Mouse (Mus musculus) CD4-positive, CD25-positive, alpha-beta regulatory T cell, adult 9 weeks (primary cell): ENCODE results near the gene Vmn1r47. TPM values are rescaled to one million over a fixed set of nuclear protein-coding genes. Genes with fewer than 3 reads are reported as not detected.

ENCODE experiments used
- polyA plus RNA-seq: library from polyadenylated mRNA; unstranded; fragments of 100-300 nt; shearing (Covaris generic); gene quantifications from one replicate; pipeline ENCODE4 v1.2.1, GENCODE M21; 2017

The Vmn1r47 gene
- not detected for polyA plus RNA-seq

GRCm38 (mm10) chr6:90015847-90016246, at the start of gene Vmn1r47:
Gene Vmn1r47 (plus strand): TSS chr6:90016147.

GRCm38 (mm10) chr6:89969013-89969412, 46.9 kb upstream of the Vmn1r47 start, which contains the start of gene Vmn1r46:
Gene Vmn1r46 (plus strand): TSS chr6:89969313.

GRCm38 (mm10) chr6:90036741-90037140, 20.8 kb downstream of the Vmn1r47 start, which contains the start of gene Vmn1r48:
Gene Vmn1r48 (minus strand): TSS chr6:90036841.

Other genes starting within 250 kb of the Vmn1r47 start
- gene Vmn1r42, start 139.7 kb upstream of the Vmn1r47 start, polyA plus RNA-seq: not detected
- gene Vmn1r43, start 139.7 kb upstream of the Vmn1r47 start, polyA plus RNA-seq: 0.17 TPM
- gene Vmn1r44, start 132.5 kb upstream of the Vmn1r47 start, polyA plus RNA-seq: not detected
- gene Vmn1r45, start 75.5 kb upstream of the Vmn1r47 start, polyA plus RNA-seq: not detected
- 0.02 TPM for gene Vmn1r46, start 46.8 kb upstream of the Vmn1r47 start, polyA plus RNA-seq
- not detected for gene Vmn1r48, start 20.7 kb downstream of the Vmn1r47 start, polyA plus RNA-seq
- 0.04 TPM for gene Vmn1r49, start 62.4 kb downstream of the Vmn1r47 start, polyA plus RNA-seq
- not detected for gene Vmn1r50, start 85.3 kb downstream of the Vmn1r47 start, polyA plus RNA-seq
- not detected for gene Vmn1r51, start 106.4 kb downstream of the Vmn1r47 start, polyA plus RNA-seq
- not detected for gene Vmn1r52, start 158.7 kb downstream of the Vmn1r47 start, polyA plus RNA-seq
- not detected for gene V1ra8, start 186.6 kb downstream of the Vmn1r47 start, polyA plus RNA-seq
- not detected for gene Vmn1r53, start 208.3 kb downstream of the Vmn1r47 start, polyA plus RNA-seq
- not detected for gene Vmn1r54, start 230.2 kb downstream of the Vmn1r47 start, polyA plus RNA-seq